8 mouse cellular contexts compared by ENCODE assay signal in genomic region chr14:21050734-21051133, GRCm38 (mm10). TPM values are rescaled to one million over a fixed set of nuclear protein-coding genes. Genes with fewer than 3 reads are reported as not detected.
DNase-seq lines count a peak whose midpoint lies in the region; ATAC-seq lines count a peak whose summit lies in the region.

No protein-coding gene starts in this region.

- H3K4me1 ChIP-seq in erythroblast, embryonic 14.5 days (ENCODE audit: control insufficient read depth), result peaks cover 35% of the 10 kb centered on the region
- no peaks in the 10 kb centered on the region for H3K4me1 ChIP-seq in hindbrain, embryonic 11.5 days (replicated peaks; ENCODE audit: control insufficient read depth, insufficient read depth, low read length)
- H3K4me1 ChIP-seq in lung, embryonic 16.5 days (replicated peaks; ENCODE audit: control insufficient read depth, insufficient read depth, low read length), result peaks cover 14% of the 10 kb centered on the region; the same call in 1 of the 2 replicates

- 80% methylated on average over 3 of the region's 3 CpGs for whole genome bisulfite sequencing in hindbrain, embryonic 11.5 days
- WGBS in lung, embryonic 16.5 days, result 74% methylated on average over 3 of the region's 3 CpGs

- H3K9me3 ChIP-seq in erythroblast, embryonic 14.5 days (ENCODE audit: control insufficient read depth, low read length), result peaks cover 6% of the 10 kb centered on the region; the same call in 1 of the 2 replicates
- H3K9me3 ChIP-seq in hindbrain, embryonic 11.5 days (ENCODE audit: control insufficient read depth, low read length), result no peaks in the 10 kb centered on the region
- no peaks in the 10 kb centered on the region for H3K9me3 ChIP-seq in lung, embryonic 16.5 days (ENCODE audit: control insufficient read depth, low read length)

- H3K9ac ChIP-seq in hindbrain, embryonic 11.5 days (ENCODE audit: low read depth, low read length), result no peak overlapping the region
- H3K9ac ChIP-seq in lung, embryonic 16.5 days (ENCODE audit: low read length), result no peak overlapping the region

- peak; percentile 46 for DNase-seq in right cerebral cortex, postnatal 4 days
- no peak for DNase-seq in right cerebral cortex, postnatal 25 days
- DNase-seq in hindbrain, embryonic 11.5 days (ENCODE audit: low spot score), result peak; percentile 50
- peak; percentile 44 for DNase-seq in thymus, postnatal 0 days (ENCODE audit: low spot score)
- no peak for DNase-seq in urinary bladder, postnatal 36 days (ENCODE audit: low spot score in 2 of 2)

- no peaks in the 10 kb centered on the region for H3K27me3 ChIP-seq in erythroblast, embryonic 14.5 days (ENCODE audit: control insufficient read depth)
- H3K27me3 ChIP-seq in hindbrain, embryonic 11.5 days (ENCODE audit: control insufficient read depth, insufficient read depth, low read length), result no peaks in the 10 kb centered on the region
- H3K27me3 ChIP-seq in lung, embryonic 16.5 days (ENCODE audit: control insufficient read depth, insufficient read depth, low read depth, low read length), result no peaks in the 10 kb centered on the region

- no peak overlapping the region for H3K27ac ChIP-seq in hindbrain, embryonic 11.5 days (ENCODE audit: low read depth, low read length)
- no peak overlapping the region for H3K27ac ChIP-seq in lung, embryonic 16.5 days (ENCODE audit: low read length)

- H3K4me2 ChIP-seq in hindbrain, embryonic 11.5 days (replicated peaks; ENCODE audit: low read depth, low read length), result no peak overlapping the region; the same call in 1 of the 2 replicates
- H3K4me2 ChIP-seq in lung, embryonic 16.5 days (ENCODE audit: low read depth, low read length), result 0 out of 2 replicates have a peak overlapping the region, but pooled peaks have one; percentile 62

- peaks cover 15% of the 10 kb centered on the region for H3K36me3 ChIP-seq in erythroblast, embryonic 14.5 days (ENCODE audit: control insufficient read depth)
- no peaks in the 10 kb centered on the region for H3K36me3 ChIP-seq in hindbrain, embryonic 11.5 days (ENCODE audit: control insufficient read depth, insufficient read depth, low read length)
- no peaks in the 10 kb centered on the region for H3K36me3 ChIP-seq in lung, embryonic 16.5 days (ENCODE audit: control insufficient read depth, insufficient read depth, low read length)

- peak overlapping the region; percentile 98 for H3K4me3 ChIP-seq in erythroblast, embryonic 14.5 days (replicated peaks)
- H3K4me3 ChIP-seq in hindbrain, embryonic 11.5 days (ENCODE audit: low read depth, low read length), result no peak overlapping the region
- H3K4me3 ChIP-seq in lung, embryonic 16.5 days (ENCODE audit: low read length), result no peak overlapping the region

- ATAC-seq in erythroblast, adult 5-6 weeks (replicated peaks; ENCODE audit: low FRiP score, poor library complexity, severe bottlenecking), result no peak
- ATAC-seq in hindbrain, embryonic 11.5 days (ENCODE audit: low FRiP score), result no peak
- ATAC-seq in lung, embryonic 16.5 days (ENCODE audit: low read depth), result no peak

RNA-seq across cellular contexts. Expression of gene Ap3m1, which starts 1.6 kb away (rescaled TPM):
- polyA plus RNA-seq in erythroblast, embryonic 14.5 days (2012), result 0.24 and 0.28 TPM in 2 replicates
- total RNA-seq in erythroblast, adult 5-6 weeks (2015; ENCODE audit: low replicate concordance), result 35.9 and 62.6 TPM in 2 replicates
- total RNA-seq in erythroblast, adult 5-6 weeks (2017; ENCODE audit: low replicate concordance), result 14.1 and 34.0 TPM in 2 replicates
- polyA plus RNA-seq in hindbrain, embryonic 11.5 days (2014; fragmentation: Nextera tagmentation; extraction: Ambion mirVana), result 135 and 138 TPM in 2 replicates
- polyA plus RNA-seq in lung, embryonic 16.5 days (2015; fragmentation: Nextera tagmentation; extraction: Ambion mirVana), result 63.9 and 83.5 TPM in 2 replicates
- 51.0 and 55.7 TPM in 2 replicates for polyA plus RNA-seq in thymus, postnatal 0 days (2015; fragmentation: Nextera tagmentation; extraction: Ambion mirVana)

RNA-seq across cellular contexts. Expression of gene Adk, which starts 1.6 kb away (rescaled TPM):
- 0.38 and 1.0 TPM in 2 replicates for polyA plus RNA-seq in erythroblast, embryonic 14.5 days (2012)
- 34.5 and 52.8 TPM in 2 replicates for total RNA-seq in erythroblast, adult 5-6 weeks (2015; ENCODE audit: low replicate concordance)
- total RNA-seq in erythroblast, adult 5-6 weeks (2017; ENCODE audit: low replicate concordance), result 38.6 and 61.8 TPM in 2 replicates
- 107 and 108 TPM in 2 replicates for polyA plus RNA-seq in hindbrain, embryonic 11.5 days (2014; fragmentation: Nextera tagmentation; extraction: Ambion mirVana)
- 195 TPM in 2 replicates for polyA plus RNA-seq in lung, embryonic 16.5 days (2015; fragmentation: Nextera tagmentation; extraction: Ambion mirVana)
- polyA plus RNA-seq in thymus, postnatal 0 days (2015; fragmentation: Nextera tagmentation; extraction: Ambion mirVana), result 98.5 and 102 TPM in 2 replicates

Comparison
In these comparisons a context has a peak if more than half of its experiments do, and no peak if none do; other contexts are left out.
1. DNase-seq: peak in right cerebral cortex, postnatal 4 days (single experiment), hindbrain, embryonic 11.5 days (single experiment) and thymus, postnatal 0 days (single experiment); none in right cerebral cortex, postnatal 25 days (single experiment) and urinary bladder, postnatal 36 days (0 of 2).
2. RNA of gene Ap3m1, which starts 1.6 kb away (polyA plus RNA-seq): 135 to 138 TPM in hindbrain, embryonic 11.5 days, 63.9 to 83.5 TPM in lung, embryonic 16.5 days and 51.0 to 55.7 TPM in thymus, postnatal 0 days; 0.24 to 0.28 TPM in erythroblast, embryonic 14.5 days; every median in the first group is over 10 times any median in the second.
3. RNA of gene Adk, which starts 1.6 kb away (polyA plus RNA-seq): 195 TPM in lung, embryonic 16.5 days, 107 to 108 TPM in hindbrain, embryonic 11.5 days and 98.5 to 102 TPM in thymus, postnatal 0 days; 0.38 to 1.0 TPM in erythroblast, embryonic 14.5 days; every median in the first group is over 10 times any median in the second.